Mouse (Mus musculus) gastrocnemius, postnatal 14 days (tissue): Measurements from ENCODE around the gene Zfp382. TPM values are rescaled to one million over a fixed set of nuclear protein-coding genes. Genes with fewer than 3 reads are reported as not detected.

Source experiments
- microRNA-seq, 2 experiments: library from miRNA; unstranded; fragments of <30 nt; microRNA quantifications; one replicate each; pipeline ENCODE4 v1.2.0; 2021
- total RNA-seq, 2 experiments: library from RNA; stranded (reverse); gene quantifications; 2 replicates each; pipeline ENCODE4 v1.2.3; 2021

The Zfp382 gene
- total RNA-seq, 2 experiments from 2014 or later, result 1.6 to 2.9 TPM

Small RNA genes lying within 50 kb of the gene (microRNA-seq; reads per million reads assigned to microRNA genes)
- 0 reads per million in 2 experiments for gene Gm23368

Other genes with a start within 250 kb of the Zfp382 start
- gene Zfp27, start 215.4 kb upstream of the Zfp382 start, total RNA-seq, result 1 to 10 TPM; 6.0 to 8.0 TPM
- 1 to 10 TPM; 5.9 to 8.1 TPM for gene Zfp383, start 213.7 kb upstream of the Zfp382 start, total RNA-seq
- gene Zfp74, start 167.9 kb upstream of the Zfp382 start, total RNA-seq, result 1 to 10 TPM; 4.8 to 7.3 TPM
- gene Zfp568, start 138.0 kb upstream of the Zfp382 start, total RNA-seq, result 10 to 100 TPM; 28.5 to 42.5 TPM
- 1 to 10 TPM; 1.5 to 2.0 TPM for gene Zfp14, start 70.6 kb upstream of the Zfp382 start, total RNA-seq
- gene Zfp82, start 49.0 kb upstream of the Zfp382 start, total RNA-seq, result 1 to 10 TPM; 1.0 to 1.6 TPM
- gene Gm26920, start 31.5 kb upstream of the Zfp382 start, total RNA-seq, result under 1 TPM in 1 of 2 experiments, not detected in 1; 0.80 TPM
- gene Zfp566, start 31.4 kb upstream of the Zfp382 start, total RNA-seq, result 1 to 10 TPM; 1.1 to 1.8 TPM
- gene Zfp260, start 27.2 kb upstream of the Zfp382 start, total RNA-seq, result 10 to 100 TPM; 29.9 to 33.5 TPM
- gene Zfp146, start 47.8 kb downstream of the Zfp382 start, total RNA-seq, result 10 to 100 TPM; 23.5 to 27.0 TPM
- gene Cox7a1, start 62.2 kb downstream of the Zfp382 start, total RNA-seq, result 100 to 1,000 TPM; 827 to 966 TPM
- 100 to 1,000 TPM; 275 to 320 TPM for gene Capns1, start 76.9 kb downstream of the Zfp382 start, total RNA-seq
- gene Polr2i, start 110.0 kb downstream of the Zfp382 start, total RNA-seq, result 10 to 100 TPM; 56.0 to 61.2 TPM
- gene Tbcb, start 110.3 kb downstream of the Zfp382 start, total RNA-seq, result 10 to 100 TPM; 26.8 to 37.2 TPM
- under 1 TPM in 1 of 2 experiments, not detected in 1; 0.33 TPM for gene Ovol3, start 113.8 kb downstream of the Zfp382 start, total RNA-seq
- gene Thap8, start 158.2 kb downstream of the Zfp382 start, total RNA-seq, result under 1 TPM; 0.16 to 0.29 TPM
- 1 to 10 TPM; 2.9 to 3.1 TPM for gene Wdr62, start 158.5 kb downstream of the Zfp382 start, total RNA-seq
- gene Clip3, start 169.8 kb downstream of the Zfp382 start, total RNA-seq, result 10 to 100 TPM; 18.2 to 20.9 TPM
- 10 to 100 TPM; 16.0 to 17.4 TPM for gene Alkbh6, start 186.8 kb downstream of the Zfp382 start, total RNA-seq
- gene Syne4, start 192.9 kb downstream of the Zfp382 start, total RNA-seq, result 1 to 10 TPM; 1.0 to 1.1 TPM
- under 1 TPM; 0.51 to 0.78 TPM for gene E130208F15Rik, start 199.8 kb downstream of the Zfp382 start, total RNA-seq
- gene Sdhaf1, start 202.0 kb downstream of the Zfp382 start, total RNA-seq, result 10 to 100 TPM in 1 of 2 experiments, 1 to 10 TPM in 1; 7.8 to 10.6 TPM
- gene Lrfn3, start 240.8 kb downstream of the Zfp382 start, total RNA-seq, result 1 to 10 TPM; 1.5 to 1.8 TPM